Mouse (Mus musculus): ENCODE measurements around the gene Rgs11. TPM values are rescaled to one million over a fixed set of nuclear protein-coding genes. Genes with fewer than 3 reads are reported as not detected.

The Rgs11 gene
- polyA plus RNA-seq (2014; fragmentation: Illumina TruSeq; extraction: RNeasy Lipid Tissue Mini Kit (QIAGEN cat#74804); ENCODE audit: low read depth, low replicate concordance): not detected

GRCm38 (mm10) chr17:26202737-26203136 is at the start of gene Rgs11:
Gene Rgs11, plus strand, starts transcription at chr17:26202951.

DNA sequence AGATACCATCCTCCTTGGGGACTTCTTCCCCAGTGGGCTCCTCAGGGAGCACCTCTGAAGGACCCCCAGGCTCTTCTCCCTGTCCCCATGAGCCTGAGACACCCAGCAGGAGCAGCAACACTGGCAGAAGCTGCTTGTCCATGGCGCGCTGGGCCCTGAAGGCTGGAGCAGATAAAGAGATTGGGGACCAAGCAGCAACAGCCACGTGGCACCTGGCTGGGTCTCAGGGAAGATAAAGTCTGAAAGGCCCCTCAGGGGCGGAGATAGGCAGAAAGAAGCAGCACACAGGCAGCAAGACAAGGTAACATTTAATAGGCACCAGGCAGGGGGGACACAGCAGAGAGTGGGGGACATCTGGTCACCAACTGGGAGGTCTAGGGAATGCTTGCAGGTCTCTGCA is 3.9 kb upstream of the Rgs11 start, which contains the start of gene Pdia2:
TSS of gene Pdia2 (minus strand) at position 196 of the 400 bp plus-strand sequence.

DNA sequence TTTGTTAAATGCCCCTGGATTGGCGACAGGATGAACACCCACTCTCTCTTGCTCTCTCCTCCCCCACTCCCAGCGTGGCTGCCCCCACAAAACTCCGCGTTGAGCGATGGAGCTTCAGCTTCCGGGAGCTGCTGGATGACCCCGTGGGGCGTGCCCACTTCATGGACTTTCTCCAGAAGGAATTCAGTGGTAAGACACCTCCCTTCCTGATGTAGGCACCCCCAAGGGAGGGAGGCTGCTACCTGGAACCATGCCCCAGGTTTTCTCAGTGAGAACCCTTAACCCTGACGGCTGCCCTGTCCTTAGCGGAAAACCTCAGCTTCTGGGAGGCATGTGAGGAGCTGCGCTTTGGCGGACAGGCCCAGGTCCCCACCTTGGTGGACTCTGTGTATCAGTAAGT is 4.9 kb downstream of the Rgs11 start, which contains the start of gene Arhgdig:
TSS of gene Arhgdig (minus strand) at position 101 of the 400 bp plus-strand sequence.

DNA sequence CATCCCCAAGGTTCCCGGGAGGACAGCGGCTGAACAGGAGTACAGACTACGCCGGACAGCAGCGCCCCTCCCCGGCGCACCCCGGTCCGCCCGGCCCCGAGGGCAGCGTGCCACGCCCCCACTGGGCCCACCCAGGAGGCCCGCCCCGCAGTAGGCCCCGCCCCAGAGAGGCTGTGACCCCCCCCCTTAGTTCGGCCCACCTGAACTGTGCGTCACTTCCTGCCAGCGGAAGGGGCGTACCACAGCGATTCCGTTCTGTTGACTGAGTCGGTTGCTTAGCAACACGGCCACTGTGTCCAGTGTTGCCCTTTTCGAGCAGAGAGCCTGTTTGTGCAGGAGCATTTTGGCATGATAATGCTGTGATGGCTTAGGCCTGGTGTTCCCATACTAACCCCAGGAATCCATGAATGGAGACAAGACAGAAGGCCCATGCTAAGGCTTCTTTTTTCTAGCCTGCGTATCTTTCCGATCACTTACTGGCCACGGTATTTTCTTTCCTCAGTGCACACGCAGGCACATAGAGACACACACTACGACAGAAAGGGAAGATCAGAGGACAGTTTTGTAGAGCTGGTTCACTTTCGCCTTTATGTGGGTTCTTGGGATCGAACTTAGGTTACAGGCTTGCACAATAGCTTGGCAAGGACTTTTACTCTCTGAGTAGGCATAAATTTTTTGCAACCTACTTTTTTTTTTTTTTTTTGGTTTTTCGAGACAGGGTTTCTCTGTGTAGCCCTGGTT is 41.5 kb downstream of the Rgs11 start, which contains the start of gene Fam234a:
TSS of gene Fam234a (minus strand) at position 142 of the 741 bp plus-strand sequence.

DNA sequence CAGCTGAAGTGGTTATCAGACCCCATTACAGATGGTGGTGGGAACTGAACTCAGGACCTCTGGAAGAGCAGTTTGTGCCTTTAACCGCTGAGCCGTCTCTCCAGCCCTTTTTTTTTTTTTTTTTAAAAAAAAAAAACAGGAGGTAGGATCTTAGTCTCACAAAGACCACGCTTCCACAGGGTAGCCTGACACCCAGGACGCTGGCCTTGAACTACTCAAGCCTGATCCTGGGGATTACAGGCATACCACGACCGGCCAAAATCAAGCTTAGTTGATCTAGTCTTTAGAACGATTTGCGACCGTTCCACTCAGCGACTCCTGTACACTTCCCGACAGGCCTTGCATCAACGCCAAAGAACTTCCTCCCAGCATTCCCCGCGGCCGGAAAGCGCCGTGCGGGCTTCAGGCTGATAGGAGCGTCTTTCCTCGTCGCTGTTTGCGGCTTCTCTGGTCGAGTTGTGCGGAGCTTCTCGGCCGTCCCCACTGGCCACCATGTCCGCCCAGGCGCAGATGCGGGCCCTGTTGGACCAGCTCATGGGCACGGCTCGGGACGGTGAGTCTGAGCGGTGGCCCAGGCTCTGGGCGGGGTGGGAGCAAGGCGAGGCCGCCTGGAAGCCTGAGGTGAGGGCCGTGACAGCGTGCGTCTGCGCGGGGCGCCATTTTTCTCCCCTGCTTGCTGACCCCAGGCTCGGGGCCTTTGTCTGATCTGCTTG is 49.9 kb downstream of the Rgs11 start, which contains the start of gene Luc7l:
TSS of gene Luc7l (plus strand) at position 358 of the 713 bp plus-strand sequence.

Other genes with a start within 250 kb of the Rgs11 start
- gene Capn15, start 217.2 kb upstream of the Rgs11 start, polyA plus RNA-seq (2014; fragmentation: Illumina TruSeq; extraction: RNeasy Lipid Tissue Mini Kit (QIAGEN cat#74804); ENCODE audit: low read depth, low replicate concordance): 0.77 TPM
- 2.0 TPM for gene Rab11fip3, start 133.4 kb upstream of the Rgs11 start, polyA plus RNA-seq (2014; fragmentation: Illumina TruSeq; extraction: RNeasy Lipid Tissue Mini Kit (QIAGEN cat#74804); ENCODE audit: low read depth, low replicate concordance)
- 230 TPM for gene Decr2, start 112.6 kb upstream of the Rgs11 start, polyA plus RNA-seq (2014; fragmentation: Illumina TruSeq; extraction: RNeasy Lipid Tissue Mini Kit (QIAGEN cat#74804); ENCODE audit: low read depth, low replicate concordance)
- gene Nme4, start 107.3 kb upstream of the Rgs11 start, polyA plus RNA-seq (2014; fragmentation: Illumina TruSeq; extraction: RNeasy Lipid Tissue Mini Kit (QIAGEN cat#74804); ENCODE audit: low read depth, low replicate concordance): not detected
- gene Tmem8, start 89.7 kb upstream of the Rgs11 start, polyA plus RNA-seq (2014; fragmentation: Illumina TruSeq; extraction: RNeasy Lipid Tissue Mini Kit (QIAGEN cat#74804); ENCODE audit: low read depth, low replicate concordance): 3.4 TPM
- 9.9 TPM for gene Mrpl28, start 79.5 kb upstream of the Rgs11 start, polyA plus RNA-seq (2014; fragmentation: Illumina TruSeq; extraction: RNeasy Lipid Tissue Mini Kit (QIAGEN cat#74804); ENCODE audit: low read depth, low replicate concordance)
- gene Axin1, start 64.3 kb upstream of the Rgs11 start, polyA plus RNA-seq (2014; fragmentation: Illumina TruSeq; extraction: RNeasy Lipid Tissue Mini Kit (QIAGEN cat#74804); ENCODE audit: low read depth, low replicate concordance): 12.1 TPM
- not detected for gene Pdia2, start 3.9 kb upstream of the Rgs11 start, polyA plus RNA-seq (2014; fragmentation: Illumina TruSeq; extraction: RNeasy Lipid Tissue Mini Kit (QIAGEN cat#74804); ENCODE audit: low read depth, low replicate concordance)
- gene Arhgdig, start 4.8 kb downstream of the Rgs11 start, polyA plus RNA-seq (2014; fragmentation: Illumina TruSeq; extraction: RNeasy Lipid Tissue Mini Kit (QIAGEN cat#74804); ENCODE audit: low read depth, low replicate concordance): not detected
- 20.3 TPM for gene Fam234a, start 41.3 kb downstream of the Rgs11 start, polyA plus RNA-seq (2014; fragmentation: Illumina TruSeq; extraction: RNeasy Lipid Tissue Mini Kit (QIAGEN cat#74804); ENCODE audit: low read depth, low replicate concordance)
- gene Luc7l, start 49.9 kb downstream of the Rgs11 start, polyA plus RNA-seq (2014; fragmentation: Illumina TruSeq; extraction: RNeasy Lipid Tissue Mini Kit (QIAGEN cat#74804); ENCODE audit: low read depth, low replicate concordance): 24.8 TPM
- gene Neurl1b, start 211.9 kb downstream of the Rgs11 start, polyA plus RNA-seq (2014; fragmentation: Illumina TruSeq; extraction: RNeasy Lipid Tissue Mini Kit (QIAGEN cat#74804); ENCODE audit: low read depth, low replicate concordance): 0.11 TPM